Mouse (Mus musculus) spleen, postnatal 14 days (tissue): ENCODE measurements around the gene Samd4b.
A peak's percentile ranks its signal among the peaks of the same experiment; 100 is the strongest.
"Not testable (repeated sequence)": the region's sequence is repeated elsewhere in the genome, so short reads cannot be mapped to it uniquely, and the experiment has no call there.

Experiments used
- DNase-seq, 2 experiments: peaks; one replicate each; pipeline ENCODE4 v3.0.0; 2021 to 2022; ENCODE audit warnings: low spot score in 2 of 2

The Samd4b gene

DNA sequence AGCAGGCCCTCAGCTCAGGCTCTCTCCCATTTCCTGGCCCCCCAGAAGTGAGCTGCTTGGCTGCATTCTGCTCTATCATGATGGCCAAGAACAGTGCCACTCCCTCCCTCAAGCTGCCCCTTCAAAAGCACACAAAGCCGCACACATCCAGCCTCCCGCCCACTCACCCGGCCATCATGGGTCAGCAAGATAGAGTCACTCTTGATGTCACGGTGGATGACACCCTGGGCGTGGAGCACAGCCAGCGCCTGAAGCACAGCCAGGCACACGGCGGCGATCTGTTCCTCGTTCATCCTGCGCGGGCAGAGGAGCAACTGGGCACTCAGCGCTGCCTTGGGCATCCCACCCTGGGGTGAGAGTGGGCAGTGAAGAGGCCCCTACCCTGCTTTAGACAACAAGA, 35.6 kb downstream of the Samd4b start:
- no peak for DNase-seq

DNA sequence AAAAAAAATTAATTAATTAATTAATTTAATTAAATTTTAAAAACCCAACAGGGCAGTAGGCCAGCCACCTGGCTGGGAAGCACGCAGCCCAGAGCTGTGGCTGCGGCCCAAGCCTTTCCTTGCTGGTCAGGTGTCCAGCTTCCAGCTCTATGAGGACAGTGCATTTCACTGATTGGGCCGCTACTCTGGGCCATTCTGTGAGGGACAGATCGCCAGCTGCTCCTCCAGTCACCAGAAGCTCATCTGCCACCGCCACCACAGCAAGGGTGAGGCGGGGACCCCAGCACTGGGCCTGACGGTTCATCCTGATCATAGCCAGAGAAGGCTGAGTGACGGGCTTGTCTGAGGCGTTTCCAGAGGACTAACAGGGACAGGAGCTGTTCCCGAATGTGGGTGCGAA, 36.0 kb downstream of the Samd4b start:
- no peak for DNase-seq

DNA sequence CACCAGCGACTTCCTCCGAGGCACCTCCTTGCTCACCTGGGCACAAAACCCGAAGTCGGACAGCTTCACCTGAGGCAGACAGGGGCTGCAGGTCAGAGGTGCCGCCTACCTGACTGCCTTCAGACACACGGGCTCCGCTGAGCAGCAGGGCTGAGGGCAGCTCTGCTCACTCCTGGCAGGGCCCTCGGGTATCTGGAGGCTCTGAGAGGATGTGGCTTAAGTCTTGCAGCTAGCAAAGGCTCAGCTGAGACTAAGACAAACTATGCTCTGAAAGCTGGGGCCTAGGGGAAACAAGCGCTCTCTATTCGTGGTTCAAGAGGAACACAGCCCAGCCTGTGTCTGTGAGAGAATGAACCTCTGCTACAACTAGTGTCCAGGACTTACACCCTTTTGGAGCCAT, 37.1 kb downstream of the Samd4b start:
- DNase-seq, result no peak

DNA sequence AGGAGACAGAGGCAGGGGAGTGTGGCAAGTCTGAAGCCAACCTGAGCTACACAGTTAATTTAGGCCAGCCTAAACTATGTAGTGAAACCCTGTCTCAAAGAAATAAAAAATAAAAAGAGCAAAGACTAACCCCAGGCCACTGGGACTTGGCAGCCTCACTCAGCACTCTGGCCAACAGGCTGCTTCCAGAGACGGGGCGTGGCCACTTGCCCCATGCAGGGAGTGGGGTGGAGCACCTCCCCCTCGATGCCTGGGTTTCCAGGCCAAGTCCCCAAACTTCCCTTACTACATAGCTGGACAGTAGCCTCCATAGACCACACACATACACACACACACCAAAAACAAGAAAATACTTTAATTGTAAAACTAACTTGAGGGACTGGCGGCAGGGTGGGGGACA, 39.5 kb downstream of the Samd4b start:
- DNase-seq, result no peak

DNA sequence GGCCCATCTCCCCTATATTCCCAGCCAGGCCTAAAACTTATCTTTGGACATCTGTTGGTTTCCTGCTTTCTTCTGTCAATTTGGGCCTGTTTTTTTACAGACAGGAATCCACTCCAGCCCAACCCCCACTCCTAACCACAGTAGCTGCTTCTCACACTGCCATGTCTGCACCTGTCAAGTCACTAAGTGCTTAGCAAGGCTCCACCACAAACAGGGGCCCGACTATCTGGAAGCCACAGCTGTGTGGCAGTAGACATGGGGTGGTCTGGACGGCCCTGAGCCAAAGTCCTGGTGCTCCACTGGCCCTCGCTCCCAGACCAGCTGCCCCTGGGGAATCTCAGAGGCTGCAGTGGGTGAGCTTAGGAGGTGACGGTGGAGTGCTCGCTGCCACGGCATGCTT, 40.2 kb downstream of the Samd4b start:
- DNase-seq, result no peak

DNA sequence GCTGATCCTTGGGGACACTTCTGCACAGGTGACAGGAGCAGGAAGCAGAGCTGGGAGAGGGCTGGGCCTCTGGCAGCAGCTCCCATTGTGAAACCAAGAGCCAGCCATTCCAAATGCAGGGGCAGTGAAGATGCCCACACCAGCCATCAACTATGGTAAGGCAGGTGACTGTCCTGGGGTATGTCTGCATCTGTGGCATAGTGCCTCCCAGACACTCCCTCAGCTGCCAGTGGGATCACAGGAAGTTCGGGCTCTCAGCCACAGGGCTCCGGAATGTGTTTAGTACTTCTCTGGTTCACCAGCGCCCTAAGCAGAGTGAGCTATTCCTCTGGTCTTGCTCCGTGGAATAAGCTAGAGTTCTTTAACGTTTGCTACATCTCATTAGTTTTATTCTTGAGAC, 40.9 kb downstream of the Samd4b start:
- DNase-seq, result no peak

DNA sequence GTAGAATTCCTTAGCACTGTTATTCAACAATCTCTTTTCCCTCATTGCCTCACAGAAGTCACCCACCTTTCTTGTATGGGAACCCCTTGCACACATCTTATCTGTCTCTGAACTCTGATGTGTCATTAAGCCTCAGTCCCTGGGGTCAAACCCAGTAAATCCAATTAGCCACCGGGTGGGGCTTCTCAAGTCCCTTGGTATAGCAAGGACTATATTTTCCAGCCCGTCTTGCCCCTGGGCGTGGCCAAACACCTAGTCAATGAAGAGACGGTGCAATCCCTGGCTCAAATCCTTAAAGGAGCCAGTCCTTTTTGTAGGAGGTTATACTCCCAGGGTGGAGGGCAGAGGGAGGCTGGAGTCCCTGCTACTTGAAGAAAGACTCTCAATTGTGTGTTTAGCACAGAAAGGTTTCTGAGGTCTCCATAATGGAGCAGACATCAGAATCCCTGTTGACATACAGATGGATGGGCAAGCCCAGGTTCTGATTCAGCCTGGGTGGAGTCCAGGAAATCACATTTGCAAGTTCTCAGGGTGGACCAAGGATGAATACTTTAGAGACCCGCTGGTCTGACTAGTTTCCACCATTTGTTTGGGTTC, 41.9 kb downstream of the Samd4b start:
- DNase-seq, result no peak

DNA sequence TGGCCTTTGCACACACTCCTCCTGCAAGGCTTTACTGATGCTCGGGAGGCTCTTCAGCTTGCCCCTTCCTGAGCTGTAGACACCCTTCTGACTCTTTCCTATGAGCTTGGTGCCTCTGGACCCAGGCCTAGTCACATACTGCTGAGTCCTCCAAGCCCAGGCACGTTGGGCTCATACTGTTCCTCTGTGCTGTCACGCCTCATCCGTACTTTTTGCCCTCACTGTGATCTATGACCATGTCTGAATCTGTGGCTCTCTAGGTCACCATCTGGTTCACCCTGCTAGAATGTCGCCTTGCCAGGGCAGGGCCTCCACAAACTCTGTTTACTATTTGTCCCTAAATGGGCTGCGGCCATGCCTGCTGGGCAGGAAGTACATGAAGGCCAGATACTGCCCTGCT, 44.9 kb downstream of the Samd4b start:
- no peak for DNase-seq

DNA sequence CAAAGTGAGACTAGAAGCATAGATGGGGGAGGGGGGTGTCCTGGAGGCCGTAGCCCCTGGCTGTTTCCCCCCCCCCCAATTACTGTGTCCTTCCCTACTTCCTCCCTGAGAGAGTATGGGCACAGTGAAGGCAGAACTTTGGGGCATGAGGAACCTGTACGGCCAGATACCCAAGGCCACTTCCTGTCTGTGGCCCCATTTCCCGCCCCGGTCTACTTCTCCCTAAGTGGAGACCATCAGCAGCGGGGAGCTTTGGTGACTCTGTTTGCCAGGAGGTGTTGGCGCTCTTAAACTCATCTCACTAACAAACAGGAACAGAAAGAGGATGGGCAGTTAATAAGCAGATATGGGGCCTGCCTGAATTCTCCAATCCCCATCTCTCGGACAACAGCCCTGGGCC, 50.3 kb downstream of the Samd4b start:
- DNase-seq, result no peak

DNA sequence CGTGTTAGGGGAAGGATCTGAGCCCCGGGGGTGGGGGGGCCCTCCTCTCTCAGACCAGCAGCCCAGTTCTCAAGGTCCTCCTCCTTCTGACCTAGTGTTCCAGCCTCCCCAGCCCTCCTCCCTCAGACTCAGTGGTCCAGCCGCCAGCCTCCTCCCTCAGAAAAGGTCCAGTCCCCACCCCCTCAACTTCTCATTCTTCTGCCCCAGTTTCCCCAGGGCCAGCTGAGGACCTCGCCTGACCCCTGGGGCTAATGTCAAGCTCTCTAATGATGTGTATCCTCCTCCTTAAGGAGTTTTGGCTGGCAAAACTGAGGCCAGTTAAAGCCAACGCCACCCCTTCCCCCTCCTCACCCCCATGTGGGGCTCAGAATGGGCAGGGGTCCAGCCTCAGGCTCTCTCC, 50.8 kb downstream of the Samd4b start, which contains the start of gene Nccrp1:
Gene Nccrp1, minus strand, starts transcription at position 101 of the 400 bp plus-strand sequence.
- no peak for DNase-seq

DNA sequence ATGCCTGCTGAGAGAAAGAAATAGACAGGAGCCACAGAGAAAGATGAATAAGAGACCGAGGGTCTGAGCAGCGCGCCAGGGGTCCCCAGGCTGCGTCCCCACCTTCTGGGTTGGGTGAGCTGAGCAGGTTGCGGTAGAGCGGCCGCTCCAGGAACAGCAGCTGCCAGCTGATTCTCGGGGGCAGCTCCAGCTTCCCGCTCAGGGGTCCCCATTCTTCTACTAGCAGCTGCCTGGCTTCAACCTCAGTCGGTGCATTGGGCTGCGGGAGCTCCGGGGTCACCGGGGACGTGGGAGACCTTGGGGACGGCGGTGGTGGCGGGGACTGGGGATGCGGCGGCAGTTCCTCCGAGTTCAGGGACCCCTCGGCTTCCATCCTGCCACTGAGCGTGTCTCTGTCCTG, 51.3 kb downstream of the Samd4b start:
- DNase-seq, result no peak

DNA sequence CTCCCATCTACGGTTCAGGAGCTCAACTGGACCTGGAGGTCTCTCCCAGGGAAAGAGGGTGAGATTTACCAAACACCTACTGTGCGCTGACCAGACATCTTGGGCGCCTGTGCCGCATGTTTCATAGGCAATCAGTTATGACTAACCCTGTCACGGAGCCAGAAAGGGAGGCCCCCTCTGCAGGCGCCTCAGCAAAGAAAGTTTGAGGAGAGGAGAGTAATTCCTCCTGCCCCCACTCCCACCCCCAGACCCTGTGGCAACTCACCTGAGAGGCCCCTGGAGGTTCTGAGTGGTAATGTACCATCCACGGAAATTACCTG, 52.1 kb downstream of the Samd4b start:
- DNase-seq, result no peak

DNA sequence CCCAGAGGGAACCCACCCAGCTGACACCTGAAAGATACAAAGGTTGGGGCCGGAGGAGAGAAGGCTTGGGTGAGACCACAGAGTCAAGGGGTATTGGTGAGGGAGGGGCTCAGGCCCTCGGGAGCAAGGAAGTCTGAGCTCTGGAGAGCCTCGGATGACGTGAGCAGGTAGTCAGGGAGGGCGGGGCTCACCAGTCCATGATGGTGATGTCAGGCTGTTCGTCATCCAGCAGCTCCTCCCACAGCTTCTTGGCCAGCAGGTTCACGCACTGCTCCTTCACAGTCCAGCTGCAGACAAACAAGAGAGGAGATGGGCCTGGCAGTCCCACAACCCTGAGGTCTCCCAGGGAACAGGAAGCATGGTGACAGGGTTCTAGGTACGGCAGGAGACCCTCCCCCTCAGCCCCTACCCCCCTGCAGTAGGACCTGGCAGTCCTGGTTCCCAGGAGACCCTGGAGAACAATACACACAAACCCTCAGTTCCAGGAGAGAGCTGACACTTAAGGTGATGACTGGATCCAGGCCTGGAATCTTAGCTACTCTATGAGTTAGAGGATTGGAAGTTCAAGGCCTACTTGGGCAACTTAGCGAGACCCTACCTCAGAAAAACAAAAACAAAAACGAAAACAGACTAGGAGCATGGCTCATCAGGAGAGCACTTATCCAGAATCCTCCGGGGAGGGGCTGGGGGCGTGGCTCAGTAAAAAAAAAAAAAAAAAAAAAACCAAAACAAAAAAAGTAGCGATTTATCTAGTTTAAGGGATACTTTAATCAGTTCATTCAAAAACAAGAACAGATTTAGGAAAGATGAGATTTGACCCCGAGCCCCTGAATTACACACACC, 52.7 kb downstream of the Samd4b start:
- DNase-seq, result no peak

DNA sequence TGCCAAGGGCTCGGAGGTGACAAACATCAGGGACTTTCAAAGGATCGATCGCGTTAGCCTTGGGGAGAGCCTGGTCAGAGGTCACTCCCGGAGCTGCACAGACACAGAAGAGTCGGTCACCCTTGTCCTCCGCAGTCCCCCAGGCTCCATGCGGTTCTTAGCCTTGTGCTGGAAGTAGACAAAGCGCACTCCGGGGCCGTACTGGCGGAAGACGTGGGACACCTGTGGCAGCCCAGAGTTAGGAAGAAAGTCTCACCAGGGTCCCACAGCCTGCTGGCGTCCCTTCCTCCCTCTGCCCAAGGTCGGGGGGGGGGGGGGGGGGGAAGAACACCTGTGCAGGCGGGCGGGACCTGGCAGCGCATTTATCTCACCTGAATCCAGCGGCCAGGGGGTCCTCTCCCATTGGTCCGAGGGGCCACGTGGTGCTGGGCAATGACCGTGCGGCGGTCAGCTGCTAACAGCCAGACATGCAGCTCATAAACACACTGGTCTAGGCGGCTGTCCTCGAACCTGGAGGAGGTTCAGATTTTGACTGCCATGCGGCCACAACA, 53.8 kb downstream of the Samd4b start:
- DNase-seq, result no peak

DNA sequence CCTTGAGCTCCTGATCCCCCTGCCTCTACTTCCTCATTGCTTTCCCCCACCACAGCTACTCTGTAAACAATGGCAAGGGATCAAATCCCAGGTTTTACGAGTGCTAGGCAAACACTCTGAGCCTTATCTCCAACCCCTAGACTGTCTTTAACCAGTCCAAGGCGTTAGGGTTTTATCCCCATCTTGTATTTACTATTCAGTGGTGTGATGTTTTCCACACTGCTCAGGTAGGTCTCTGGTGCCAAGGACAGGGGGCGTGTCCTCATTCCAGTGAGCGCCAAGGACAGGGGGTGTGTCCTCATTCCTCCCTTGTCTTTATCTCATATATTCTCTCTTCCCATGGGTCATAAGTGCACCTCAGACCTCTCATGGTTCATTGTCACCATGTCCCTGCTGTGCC, 57.4 kb downstream of the Samd4b start, which contains the start of gene Sycn:
Gene Sycn, plus strand, starts transcription at position 360 of the 400 bp plus-strand sequence.
- DNase-seq, result no peak

DNA sequence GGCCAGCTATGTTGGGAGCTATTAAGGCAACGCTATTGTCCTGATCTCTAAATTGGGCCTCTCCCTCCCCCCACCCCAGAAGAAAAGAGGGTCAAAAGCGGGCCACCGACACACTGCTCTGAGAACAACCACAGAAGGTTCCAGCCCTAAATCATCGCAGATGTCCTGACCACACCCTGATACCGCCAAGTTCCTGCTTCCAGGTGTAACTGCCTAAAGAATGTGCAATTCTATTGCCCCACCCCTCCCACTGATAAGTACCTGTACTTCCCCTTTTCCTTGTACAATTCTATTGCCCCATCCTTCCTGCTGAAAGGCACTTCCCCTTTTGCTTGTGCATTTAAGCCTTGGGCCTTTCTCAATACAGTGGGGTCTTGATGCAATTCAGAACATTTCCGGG, 59.1 kb downstream of the Samd4b start:
- not testable (repeated sequence) for DNase-seq

DNA sequence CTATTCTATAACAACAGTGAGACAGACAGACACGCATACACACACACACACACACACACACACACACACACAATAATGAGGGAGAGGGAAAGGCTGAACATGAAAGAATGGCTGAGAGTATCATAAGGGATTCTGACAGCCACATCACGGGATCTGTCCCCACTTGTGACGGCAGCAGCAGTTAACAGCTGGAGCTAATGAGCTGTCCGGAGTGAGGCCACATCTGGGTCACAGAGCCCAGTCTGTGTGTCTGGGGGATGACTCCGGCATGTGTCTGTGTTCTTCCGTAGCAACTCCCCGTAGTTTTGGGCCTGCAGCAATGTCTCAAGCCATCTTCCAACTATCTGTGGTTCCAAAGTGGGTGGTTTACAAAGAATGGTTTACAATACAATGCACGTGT, 65.9 kb downstream of the Samd4b start:
- DNase-seq, result no peak

DNA sequence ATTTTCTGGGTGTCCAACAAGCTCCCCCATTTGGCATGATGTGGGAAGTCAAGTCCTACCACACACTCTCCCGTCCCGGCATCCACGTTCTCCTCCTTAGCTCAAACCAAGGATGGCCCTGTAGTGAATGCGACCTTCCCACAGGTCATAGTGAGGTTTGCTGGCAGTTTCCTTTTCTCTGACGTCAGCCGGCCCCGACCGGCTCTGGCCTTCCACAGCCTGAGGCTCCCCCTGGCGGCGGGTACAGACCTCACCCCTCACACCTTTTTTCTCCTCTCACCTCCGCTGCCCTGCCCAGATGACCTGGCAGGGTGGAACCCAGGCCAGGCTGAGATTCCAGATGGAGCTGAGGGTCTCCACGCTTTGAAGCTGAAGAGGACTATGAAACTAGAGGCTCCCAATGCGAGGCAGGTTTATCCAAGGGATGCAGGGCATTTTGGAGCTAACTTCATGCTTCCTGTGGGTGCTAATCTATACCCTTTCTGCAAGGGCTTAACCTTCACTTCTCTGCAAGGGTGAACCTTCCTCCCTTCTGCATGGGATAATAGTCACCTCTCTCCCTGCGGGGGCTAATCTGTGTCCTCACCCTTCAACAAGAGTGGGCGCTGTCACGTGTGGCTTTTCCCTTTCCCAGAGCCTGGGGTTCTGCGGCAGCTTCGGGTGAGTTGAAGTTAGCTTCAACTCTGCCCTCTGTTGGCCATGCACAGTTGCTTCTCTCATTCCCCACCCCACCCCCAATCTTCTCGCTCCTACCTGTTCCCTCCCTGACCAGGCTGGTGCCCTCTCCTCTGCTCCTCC, 69.8 kb downstream of the Samd4b start:
- DNase-seq, result peak; percentile 68 to 81

DNA sequence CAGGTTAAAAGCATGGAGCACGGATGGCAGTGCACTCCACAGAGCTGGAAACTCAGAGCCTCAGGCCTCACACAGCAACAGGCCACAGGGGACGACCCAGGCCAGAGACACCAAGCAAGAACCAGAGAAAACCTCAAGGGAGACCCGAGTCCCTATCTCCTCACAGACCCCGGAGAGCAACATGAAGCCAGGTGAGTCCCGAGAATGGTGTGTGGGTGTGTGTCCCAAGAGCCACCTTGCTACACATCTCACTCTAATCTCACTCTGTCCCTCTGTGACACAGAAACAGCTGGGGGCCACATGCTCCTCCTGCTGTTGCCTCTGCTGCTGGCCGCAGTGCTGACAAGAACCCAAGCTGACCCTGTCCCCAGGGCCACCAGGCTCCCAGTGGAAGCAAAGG, 75.4 kb downstream of the Samd4b start, which contains the start of gene Ifnl3:
Gene Ifnl3, plus strand, starts transcription at position 301 of the 400 bp plus-strand sequence.
- not testable (repeated sequence) for DNase-seq

DNA sequence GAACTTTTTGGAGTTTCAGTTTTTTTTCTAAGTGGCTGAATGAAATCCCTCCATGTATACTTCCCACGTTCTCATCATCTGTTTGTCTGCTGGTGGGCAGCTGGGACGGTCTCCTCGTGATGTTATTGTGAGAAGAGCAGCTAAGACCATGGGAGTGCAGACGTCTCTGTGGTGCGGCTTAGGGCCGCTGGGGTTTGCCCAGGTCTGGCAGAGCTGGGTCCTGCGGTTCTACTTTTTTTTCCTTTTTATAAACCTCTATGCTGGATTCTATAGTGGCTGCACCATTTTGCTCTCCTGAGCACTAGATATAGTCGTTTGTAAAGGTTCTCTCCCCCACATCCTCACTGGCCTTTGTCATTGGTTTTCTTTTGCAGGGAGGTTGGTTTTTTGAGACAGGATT, 86.5 kb downstream of the Samd4b start:
- DNase-seq, result no peak

DNA sequence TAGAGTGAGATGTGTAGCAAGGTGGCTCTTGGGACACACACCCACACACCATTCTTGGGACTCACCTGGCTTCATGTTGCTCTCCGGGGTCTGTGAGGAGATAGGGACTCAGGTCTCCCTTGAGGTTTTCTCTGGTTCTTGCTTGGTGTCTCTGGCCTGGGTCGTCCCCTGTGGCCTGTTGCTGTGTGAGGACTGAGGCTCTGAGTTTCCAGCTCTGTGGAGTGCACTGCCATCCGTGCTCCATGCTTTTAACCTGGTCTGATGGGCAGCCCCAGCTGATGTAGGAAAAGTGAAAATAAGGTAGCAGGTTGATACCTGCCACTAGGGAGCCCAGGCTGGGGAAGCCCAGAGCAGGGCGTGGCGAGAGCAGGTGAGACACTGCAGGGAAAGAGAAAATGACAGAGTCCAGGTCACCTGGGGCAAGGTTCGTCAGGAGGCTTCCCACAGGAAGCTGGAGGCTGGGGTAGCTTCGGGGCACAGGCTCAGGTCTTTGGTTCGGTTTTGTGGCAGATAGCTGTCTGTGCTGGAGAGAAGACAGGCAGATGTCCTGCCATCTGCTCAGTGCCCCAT, 87.5 kb downstream of the Samd4b start, which contains the start of gene Ifnl2:
Gene Ifnl2, minus strand, starts transcription at position 51 of the 570 bp plus-strand sequence.
- not testable (repeated sequence) for DNase-seq

DNA sequence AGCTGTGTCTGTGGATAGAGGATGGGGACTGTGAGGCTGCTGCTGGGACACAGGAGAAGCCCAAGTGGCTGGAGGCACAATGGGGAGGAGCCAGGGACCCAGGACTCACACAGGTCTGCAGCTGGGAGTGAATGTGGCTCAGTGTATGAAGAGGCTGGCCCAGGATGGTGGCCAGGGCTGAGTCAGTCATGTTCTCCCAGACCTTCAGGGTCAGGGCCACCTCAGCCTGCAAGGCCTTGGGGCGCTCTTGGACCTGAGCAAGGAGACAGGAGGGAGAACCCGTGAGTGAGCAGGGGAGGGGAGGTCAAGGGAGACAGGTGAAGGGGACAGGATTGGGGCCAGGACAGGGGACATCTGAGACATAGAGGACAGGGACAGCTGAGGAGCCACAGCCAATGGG, 88.8 kb downstream of the Samd4b start:
- DNase-seq, result not testable (repeated sequence)
